Mouse (Mus musculus): Measurements from ENCODE around the gene Immp2l. TPM values are rescaled to one million over a fixed set of nuclear protein-coding genes. Genes with fewer than 3 reads are reported as not detected.

Gene Immp2l
- 10.2 and 27.1 TPM in 2 replicates for polyA plus RNA-seq (2012; rRNA removed; ENCODE audit: low replicate concordance)

DNA sequence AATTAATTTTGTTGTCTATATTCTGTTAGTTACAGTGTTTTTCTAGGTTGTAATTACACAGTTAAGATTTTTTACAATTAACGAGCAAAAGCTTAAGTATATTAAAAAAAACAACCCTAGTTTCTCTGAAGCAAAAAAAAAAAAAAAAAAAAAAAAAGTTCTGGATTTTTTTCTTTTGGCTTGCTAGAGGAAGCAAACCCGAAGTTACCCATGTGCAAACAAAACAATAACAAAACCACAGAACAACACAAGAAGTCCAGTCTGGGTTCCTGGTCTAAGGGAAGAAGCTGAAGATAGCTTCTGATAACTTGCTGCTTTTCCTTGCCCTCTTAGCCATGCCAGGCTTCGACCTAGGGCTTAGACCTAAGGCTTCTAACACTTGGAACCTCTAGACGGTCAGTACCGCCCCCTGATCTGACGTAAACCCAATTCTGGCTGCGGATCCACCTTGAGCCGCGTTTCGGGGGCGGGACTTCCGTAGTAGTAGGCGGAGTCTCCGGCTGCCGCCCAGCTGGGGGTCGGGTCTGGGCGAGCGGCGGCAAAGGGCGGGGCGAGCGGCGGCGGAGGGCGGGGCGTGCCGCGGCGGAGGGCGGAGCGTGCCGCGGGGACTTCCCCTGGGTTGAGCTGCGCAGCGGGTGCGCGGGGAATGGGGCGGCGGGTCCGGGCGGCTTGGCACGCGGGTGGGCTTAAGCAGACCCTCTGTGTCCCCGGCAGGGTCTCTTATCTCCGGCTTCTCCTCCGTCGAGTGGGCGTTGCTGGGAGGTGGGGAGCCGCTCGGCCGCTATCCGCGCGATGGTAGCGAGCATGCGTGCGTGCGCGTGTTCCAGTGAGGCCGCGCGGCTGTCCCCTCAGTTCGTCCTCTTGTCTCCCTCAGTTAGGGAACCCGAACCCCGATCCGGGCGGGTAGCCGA, at the start of gene Immp2l:
Immp2l (plus strand) TSS at position 580 of the 911 bp plus-strand sequence.

DNA sequence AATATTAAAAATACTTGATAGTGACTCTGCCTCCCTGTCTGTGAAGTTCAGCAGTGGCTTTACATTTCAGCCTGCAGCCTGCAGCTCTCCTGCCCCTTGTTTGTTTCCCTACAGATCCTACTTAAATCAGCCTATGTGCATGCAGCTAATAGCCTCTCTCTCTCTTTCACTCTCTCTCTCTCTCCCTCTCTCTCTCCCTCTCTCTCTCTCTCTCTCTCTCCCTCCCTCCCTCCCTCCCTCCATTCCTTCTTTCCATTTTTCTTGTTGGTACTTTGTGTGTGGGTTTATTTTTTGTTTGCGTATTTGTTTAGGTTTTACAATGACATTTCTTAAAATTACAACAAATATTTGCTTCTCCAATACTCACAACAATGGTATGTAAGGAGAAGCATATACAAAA, 462.4 kb downstream of the Immp2l start, which contains the start of gene Lrrn3:
Lrrn3 (minus strand) TSS at position 101 of the 400 bp plus-strand sequence.

Measured in subcutaneous adipose tissue, adult 2 months (tissue).